Mouse (Mus musculus) spleen, embryonic (tissue): ENCODE results near the gene Fubp1.

ENCODE experiments used
- CTCF ChIA-PET: fragments of 350-600 bp; sonication (Branson Sonifier 250); formaldehyde crosslinking; loops from one replicate; lab custom pipeline; 2022; lab: Charles Lee

Gene Fubp1

DNA sequence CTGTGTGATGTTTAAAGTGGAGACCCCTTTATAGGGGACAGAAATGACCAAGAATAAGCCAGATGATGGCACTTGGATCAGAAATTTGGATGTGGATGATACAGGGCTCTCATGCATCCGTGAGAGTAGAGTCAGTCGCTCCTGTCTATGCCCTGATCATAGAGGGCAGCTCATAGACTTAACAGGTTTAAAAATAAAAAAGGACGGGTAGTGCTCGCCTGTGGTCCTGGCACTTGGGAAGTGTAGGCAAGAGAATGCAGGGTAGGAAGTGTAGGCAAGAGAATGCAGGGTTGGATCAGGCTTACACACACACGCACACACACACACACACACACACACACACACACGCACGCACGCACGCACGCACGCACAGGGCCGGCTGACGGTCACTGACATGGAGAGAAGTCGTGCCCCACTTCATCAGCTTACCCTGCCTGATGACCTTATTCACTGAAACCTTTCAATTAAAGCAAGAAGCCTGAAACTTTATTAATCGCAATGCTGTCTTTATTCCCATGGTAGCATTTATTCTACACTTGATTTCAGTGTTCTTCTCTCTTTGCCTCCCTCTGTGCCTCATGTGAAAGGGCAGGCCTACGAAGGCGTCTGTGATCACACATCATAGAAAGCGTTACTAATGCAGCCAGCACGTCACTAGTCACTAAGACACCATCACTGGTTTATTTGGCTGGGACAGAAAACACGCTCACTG, 62.9 kb downstream of the Fubp1 start:
- CTCF ChIA-PET = no interaction called here

DNA sequence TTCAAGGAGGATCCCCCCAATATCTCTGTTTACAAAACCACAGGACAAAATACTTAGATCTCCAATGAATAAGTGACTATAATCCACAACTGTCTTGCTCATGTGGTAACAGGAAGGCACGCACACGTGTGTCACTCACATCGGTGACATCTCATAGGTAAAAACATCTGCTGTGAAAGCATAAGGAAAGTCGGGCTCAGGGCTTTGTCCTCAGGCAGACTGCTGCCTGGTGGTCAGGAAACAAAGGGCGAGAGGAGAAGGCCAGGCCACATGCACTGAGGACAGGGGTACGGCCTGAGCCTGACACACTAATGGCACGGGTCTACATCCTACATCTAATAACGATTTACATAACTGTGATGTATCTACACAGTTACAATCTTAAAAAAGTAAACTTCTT, 64.8 kb downstream of the Fubp1 start:
- CTCF ChIA-PET = no interaction called here

DNA sequence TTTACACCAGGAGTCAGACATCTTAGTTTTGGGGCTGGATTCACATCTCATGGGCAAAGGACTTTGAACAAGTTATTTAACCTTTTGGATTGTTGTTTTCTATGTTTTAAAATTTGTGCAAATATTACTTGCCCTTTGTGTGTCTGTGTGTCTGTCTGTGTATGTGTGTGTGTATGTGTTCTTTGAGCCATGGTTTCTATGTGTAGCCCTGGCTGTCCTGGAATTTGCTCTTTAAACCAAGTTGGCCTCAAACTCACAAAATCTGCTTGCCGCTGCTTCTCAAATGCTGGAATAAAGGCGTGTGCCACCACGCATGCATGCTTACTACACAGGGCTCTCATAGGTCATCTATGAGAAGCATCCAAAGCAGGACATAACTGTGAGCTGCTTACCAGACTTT, 66.7 kb downstream of the Fubp1 start:
- CTCF ChIA-PET = no interaction called here

DNA sequence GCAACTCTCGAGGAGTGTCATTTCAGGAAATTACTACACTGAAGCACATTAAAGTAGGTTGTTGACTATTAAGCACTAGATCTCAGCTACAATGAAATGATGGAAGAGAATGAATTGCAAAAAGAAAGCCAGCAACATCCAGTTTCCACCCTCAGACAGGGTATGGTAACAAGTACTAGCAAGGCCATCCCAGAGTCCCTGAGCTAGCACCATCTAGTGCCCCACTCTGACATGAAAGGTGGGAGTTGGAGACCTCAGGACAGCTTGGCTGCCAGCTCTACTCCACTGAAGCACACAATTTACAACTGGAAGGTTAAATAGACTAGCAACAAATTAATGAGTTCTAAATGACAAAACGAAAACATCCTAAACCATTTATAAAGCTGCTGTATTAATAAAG, 67.7 kb downstream of the Fubp1 start:
- CTCF ChIA-PET = no interaction called here

DNA sequence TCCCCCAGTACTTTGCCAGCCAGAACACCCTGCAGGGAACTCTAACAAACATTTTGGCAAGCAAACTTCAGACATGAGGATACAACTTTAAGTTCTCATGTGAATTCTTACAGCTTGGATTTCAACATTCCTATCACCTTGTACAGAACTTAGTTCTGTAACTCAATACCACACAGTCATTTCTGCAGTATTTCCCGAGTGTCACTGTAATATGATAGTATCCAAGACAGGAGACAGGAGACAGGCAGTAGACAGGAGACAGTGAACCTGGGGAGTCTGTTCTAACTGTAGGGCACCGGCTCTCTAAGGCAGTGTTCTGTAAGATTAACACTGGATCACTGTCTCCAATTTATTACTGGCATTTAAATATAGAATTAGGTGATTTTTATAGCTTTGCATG, 68.2 kb downstream of the Fubp1 start:
- CTCF ChIA-PET = no interaction called here

DNA sequence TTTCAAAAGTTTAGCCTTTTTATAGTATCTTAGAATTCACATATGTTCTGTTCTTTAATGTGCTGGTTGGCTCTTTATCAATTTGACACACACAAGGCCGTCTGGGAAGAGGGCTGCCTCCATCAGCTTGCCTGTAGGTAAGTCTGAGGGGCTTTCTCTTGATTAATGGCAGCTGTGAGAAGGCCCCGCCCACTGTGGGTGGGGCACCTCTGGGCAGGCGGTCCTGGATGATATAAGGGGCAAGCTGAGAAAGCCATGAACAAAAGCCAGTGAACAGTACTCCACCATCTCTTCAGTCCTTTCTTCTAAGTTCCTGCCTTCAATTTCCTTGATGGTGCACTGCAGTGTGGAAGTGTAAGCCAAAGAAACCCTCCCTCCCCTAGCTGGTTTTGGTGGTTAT, 71.9 kb downstream of the Fubp1 start:
- CTCF ChIA-PET = no interaction called here

DNA sequence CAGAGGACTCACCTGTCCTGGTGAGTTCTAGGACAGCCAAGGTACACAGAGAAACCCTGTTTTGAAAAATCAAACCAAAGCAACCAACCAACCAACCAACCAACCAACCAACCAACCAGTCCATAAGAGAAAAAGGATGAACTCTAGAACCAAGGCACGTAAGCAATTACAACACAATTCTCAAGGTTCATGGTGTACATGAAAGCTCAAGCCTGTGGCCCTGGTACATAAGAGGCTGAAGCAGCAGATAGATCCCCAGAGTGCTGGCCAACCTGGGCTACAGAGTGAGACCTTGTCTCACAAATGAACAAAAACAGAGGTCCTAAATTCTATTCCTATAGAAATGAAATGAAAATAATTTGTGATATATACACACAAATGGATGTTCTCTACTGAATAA, 74.1 kb downstream of the Fubp1 start:
- CTCF ChIA-PET = no interaction called here

DNA sequence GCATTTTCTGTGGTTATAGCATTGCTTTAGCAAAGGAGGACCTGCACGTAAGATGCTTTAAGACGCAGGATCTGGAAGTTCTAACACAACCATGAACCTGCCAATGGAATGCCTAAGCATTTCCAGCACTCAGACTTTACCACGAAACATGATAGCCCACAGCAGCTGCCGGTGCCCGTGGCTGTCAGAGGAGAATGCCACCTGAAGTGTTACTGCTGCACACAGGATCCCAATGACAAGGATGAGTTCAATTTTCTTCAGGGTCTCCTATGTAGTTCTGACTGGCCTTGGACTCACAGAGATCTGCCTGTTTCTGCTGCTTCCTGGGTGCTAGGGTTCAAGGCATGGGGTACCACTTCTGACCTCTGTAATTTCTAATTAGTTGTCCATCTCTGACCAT, 74.5 kb downstream of the Fubp1 start:
- CTCF ChIA-PET = no interaction called here
